Mouse (Mus musculus) forebrain, embryonic 15.5 days (tissue): ENCODE measurements around the gene Gm49380. TPM values are rescaled to one million over a fixed set of nuclear protein-coding genes. Genes with fewer than 3 reads are reported as not detected.
A peak's percentile ranks its signal among the peaks of the same experiment; 100 is the strongest.

Experiments used
- ATAC-seq: fragments of 200-750 bp; cut with Nextera tagmentation; replicated peaks from 2 replicates; pipeline ENCODE4 v1.8.0; 2017; ENCODE audit warnings: mild to moderate bottlenecking, moderate TSS enrichment, moderate library complexity
- H3K27ac ChIP-seq: fragments of 300-500 bp; sonication (generic); replicated peaks from 2 replicates; pipeline ENCODE4 v1.5.1; 2015; ENCODE audit warnings: mild to moderate bottlenecking, inconsistent platforms
- H3K27me3 ChIP-seq: fragments of 300-500 bp; sonication (generic); 2 replicates; pipeline ENCODE4 v1.6.1; 2015; ENCODE audit warnings: inconsistent platforms
- H3K36me3 ChIP-seq: fragments of 300-500 bp; sonication (generic); 2 replicates; pipeline ENCODE4 v1.6.1; 2015; ENCODE audit warnings: mild to moderate bottlenecking, inconsistent platforms
- H3K4me1 ChIP-seq: fragments of 300-500 bp; sonication (generic); 2 replicates; pipeline ENCODE4 v1.6.1; 2015; ENCODE audit warnings: inconsistent platforms
- H3K4me2 ChIP-seq: fragments of 300-500 bp; sonication (generic); replicated peaks from 2 replicates; pipeline ENCODE4 v1.6.1; 2015; ENCODE audit warnings: mild to moderate bottlenecking, inconsistent platforms
- H3K4me3 ChIP-seq: fragments of 300-500 bp; sonication (generic); 2 replicates; pipeline ENCODE4 v1.5.1; 2015; ENCODE audit warnings: mild to moderate bottlenecking, inconsistent platforms
- H3K9ac ChIP-seq: fragments of 300-500 bp; sonication (generic); replicated peaks from 2 replicates; pipeline ENCODE4 v1.6.1; 2015; ENCODE audit warnings: mild to moderate bottlenecking, inconsistent platforms
- H3K9me3 ChIP-seq: fragments of 300-500 bp; sonication (generic); 2 replicates; pipeline ENCODE4 v1.6.1; 2016; ENCODE audit warnings: inconsistent platforms
- WGBS: fragments of 180-500 bp; shearing (Covaris S2); methylation state at CpG from one replicate; pipeline ENCODE4 v1.1.7; 2015; ENCODE audit warnings: mixed read lengths; 5-methylcytosine and 5-hydroxymethylcytosine counted together
- polyA plus RNA-seq: library from polyadenylated mRNA; unstranded; fragments of >200 nt; fragmentation: Nextera tagmentation; extraction: Ambion mirVana; gene quantifications from 2 replicates; pipeline ENCODE4 v1.2.1, GENCODE M21; 2015

Gene Gm49380
- polyA plus RNA-seq, 1 experiment from 2014 or later, result 0.17 TPM

- Histone ChIP-seq H3K4me1 (peaks cover 23% of the 10 kb centered on the region), H3K4me3 (no peak overlapping the region), H3K27ac (no peak overlapping the region), H3K27me3 (peaks cover 18% of the 10 kb centered on the region), H3K36me3 (no peaks in the 10 kb centered on the region), H3K9me3 (no peaks in the 10 kb centered on the region), H3K4me2 (no peak overlapping the region), H3K9ac (no peak overlapping the region)
- WGBS, result 89% methylated on average over 12 of the region's 12 CpGs
- ATAC-seq, result no peak
These were observed 66.9 kb downstream of the Gm49380 start for GRCm38 (mm10) chr9:44046426-44046825.

DNA sequence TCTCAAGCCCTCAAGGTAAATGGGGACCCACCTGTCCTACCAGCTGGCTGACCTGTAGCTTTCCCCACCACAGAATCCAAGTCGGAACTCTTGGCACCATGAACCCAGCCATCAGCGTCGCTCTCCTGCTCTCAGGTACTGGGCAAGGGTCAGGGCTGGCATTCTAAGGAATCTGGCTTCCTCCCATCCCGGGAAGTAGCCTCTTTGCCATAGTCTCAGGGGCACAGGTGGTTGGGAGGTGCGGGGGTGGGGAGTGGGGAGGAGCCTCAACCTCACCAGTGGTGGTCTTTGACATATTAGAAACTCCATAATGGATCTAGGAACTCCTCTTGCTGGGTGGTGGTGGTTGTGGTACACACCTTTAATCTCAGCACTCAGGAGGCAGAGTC, 67.4 kb downstream of the Gm49380 start:
- no peak overlapping the region for H3K9ac ChIP-seq
- H3K9me3 ChIP-seq, result no peaks in the 10 kb centered on the region
- H3K36me3 ChIP-seq, result no peaks in the 10 kb centered on the region
- no peak overlapping the region for H3K4me2 ChIP-seq
- no peak overlapping the region for H3K27ac ChIP-seq
- no peak overlapping the region for H3K4me3 ChIP-seq
- peaks cover 23% of the 10 kb centered on the region for H3K4me1 ChIP-seq
- 83% methylated on average over 5 of the region's 5 CpGs for WGBS
- peaks cover 18% of the 10 kb centered on the region for H3K27me3 ChIP-seq
- no peak for ATAC-seq

DNA sequence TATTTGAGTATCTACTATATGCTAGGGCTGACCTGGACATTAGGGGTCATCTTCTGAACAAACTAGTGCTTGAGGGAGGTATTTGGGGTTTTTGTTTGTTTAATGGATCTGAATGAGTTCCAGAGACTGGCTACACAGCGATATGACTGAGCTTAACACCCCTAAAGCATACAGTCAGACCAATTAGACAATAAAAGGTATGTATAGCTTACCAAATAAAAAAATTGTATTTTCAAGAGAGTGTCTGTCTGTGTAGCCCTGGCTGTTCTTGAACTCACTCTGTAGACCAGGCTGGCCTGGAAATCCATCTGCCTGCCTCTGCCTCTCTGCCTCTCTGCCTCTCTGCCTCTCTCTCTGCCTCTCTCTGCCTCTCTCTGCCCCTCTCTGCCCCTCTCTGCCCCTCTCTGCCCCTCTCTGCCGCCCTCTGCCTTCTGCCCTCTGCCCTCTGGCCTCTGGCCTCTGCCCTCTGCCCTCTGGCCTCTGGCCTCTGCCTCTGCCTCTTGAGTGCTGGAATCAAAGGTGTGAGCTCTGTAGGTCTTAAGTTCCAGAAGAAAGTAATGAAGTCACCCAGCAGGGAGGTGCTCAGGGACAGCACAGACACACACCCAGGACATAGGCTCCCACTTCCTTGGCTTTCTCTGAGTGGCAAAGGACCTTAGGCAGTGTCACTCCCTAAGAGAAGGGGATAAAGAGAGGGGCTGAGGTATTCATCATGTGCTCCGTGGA, 68.0 kb downstream of the Gm49380 start:
- Histone ChIP-seq H3K4me2 (no peak overlapping the region), H3K27ac (no peak overlapping the region), H3K4me1 (peaks cover 23% of the 10 kb centered on the region), H3K4me3 (no peak overlapping the region), H3K9me3 (no peaks in the 10 kb centered on the region), H3K36me3 (no peaks in the 10 kb centered on the region), H3K27me3 (peaks cover 18% of the 10 kb centered on the region), H3K9ac (no peak overlapping the region)
- 74% methylated on average over 3 of the region's 3 CpGs for whole genome bisulfite sequencing
- ATAC-seq, result no peak

DNA sequence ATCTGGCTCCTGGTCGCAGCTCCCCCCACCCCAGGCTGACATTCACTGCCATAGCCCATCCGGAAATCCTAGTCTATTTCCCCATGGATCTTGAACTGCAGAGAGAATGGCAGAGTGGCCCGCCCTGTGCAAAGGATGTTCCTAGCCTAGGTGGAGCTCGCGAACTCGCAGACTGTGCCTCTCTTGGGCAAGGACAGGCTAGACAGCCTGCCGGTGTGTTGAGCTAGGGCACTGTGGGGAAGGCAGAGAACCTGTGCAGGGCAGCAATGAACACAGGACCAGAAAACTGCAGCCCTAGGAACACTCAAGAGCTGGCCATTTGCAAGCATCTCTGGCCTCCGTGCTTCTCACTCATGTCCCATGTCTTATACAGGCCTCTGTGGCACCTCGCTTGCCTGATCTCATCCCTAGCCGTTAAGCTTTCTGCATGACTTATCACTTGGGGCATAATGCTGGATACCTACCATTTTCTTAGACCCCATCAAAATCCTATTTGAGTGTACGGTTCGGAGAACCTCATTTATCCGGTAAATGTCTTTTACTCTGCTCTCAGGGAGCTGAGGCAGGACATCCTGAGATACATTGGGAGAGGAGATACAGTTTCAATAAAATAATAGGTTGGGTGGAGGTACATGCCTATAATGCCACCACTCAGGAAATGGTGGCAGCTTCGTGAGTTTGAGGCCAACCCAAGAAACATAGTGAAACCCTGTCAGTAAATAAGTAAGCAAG, 68.7 kb downstream of the Gm49380 start:
- H3K4me2 ChIP-seq, result peak overlapping the region; percentile 60
- 40% methylated on average over 14 of the region's 14 CpGs for WGBS
- ATAC-seq, result no peak
- no peak overlapping the region for H3K27ac ChIP-seq
- no peak overlapping the region for H3K9ac ChIP-seq
- peaks cover 18% of the 10 kb centered on the region for H3K27me3 ChIP-seq
- H3K36me3 ChIP-seq, result no peaks in the 10 kb centered on the region
- H3K4me1 ChIP-seq, result peaks cover 23% of the 10 kb centered on the region
- H3K9me3 ChIP-seq, result no peaks in the 10 kb centered on the region
- H3K4me3 ChIP-seq, result peak overlapping the region; percentile 39

GRCm38 (mm10) chr9:44043708-44044425, 69.4 kb downstream of the Gm49380 start:
- Histone ChIP-seq H3K4me2 (peak overlapping the region; percentile 60), H3K27ac (no peak overlapping the region), H3K27me3 (peaks cover 18% of the 10 kb centered on the region), H3K9ac (peak overlapping the region; percentile 34), H3K9me3 (no peaks in the 10 kb centered on the region), H3K4me1 (peaks cover 23% of the 10 kb centered on the region), H3K36me3 (no peaks in the 10 kb centered on the region), H3K4me3 (peak overlapping the region; percentile 39)
- 3% methylated on average over 23 of the region's 23 CpGs for WGBS
- ATAC-seq, result 0 out of 2 replicates have a peak, but pooled peaks have one; percentile 7

DNA sequence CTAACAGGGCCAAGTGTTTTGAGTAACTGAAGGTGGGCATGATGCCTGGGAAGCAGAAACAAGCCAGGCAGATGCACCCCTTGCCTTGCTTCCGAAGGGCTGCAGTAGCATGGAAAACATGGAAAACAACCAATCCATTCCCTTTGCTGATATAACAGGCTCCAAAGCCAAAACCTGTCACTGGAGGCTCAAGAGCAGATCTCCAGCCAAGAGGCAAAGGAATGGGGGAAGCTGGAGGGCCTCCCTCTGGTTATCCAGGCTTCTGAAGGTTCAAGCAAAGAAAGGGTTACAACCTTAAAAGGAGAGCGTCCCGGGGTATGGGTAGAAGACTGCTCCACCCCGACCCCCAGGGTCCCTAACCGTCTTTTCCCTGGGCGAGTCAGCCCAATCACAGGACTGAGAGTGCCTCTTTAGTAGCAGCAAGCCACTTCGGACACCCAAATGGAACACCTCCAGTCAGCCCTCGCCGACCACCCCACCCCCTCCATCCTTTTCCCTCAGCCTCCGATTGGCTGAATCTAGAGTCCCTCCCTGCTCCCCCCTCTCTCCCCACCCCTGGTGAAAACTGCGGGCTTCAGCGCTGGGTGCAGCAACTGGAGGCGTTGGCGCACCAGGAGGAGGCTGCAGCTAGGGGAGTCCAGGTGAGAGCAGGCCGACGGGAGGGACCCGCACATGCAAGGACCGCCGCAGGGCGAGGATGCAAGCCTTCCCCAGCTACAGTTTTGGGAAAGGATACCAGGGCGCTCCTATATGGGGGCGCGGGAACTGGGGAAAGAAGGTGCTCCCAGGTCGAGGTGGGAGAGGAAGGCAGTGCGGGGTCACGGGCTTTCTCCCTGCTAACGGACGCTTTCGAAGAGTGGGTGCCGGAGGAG, 70.2 kb downstream of the Gm49380 start, which contains the start of gene Thy1:
Gene Thy1 (plus strand): TSS at position 549 of the 872 bp plus-strand sequence.
- Histone ChIP-seq H3K27ac (no peak within 1 kb of the TSS), H3K4me2 (peak within 1 kb of the TSS; percentile 60), H3K36me3 (no peaks in the 10 kb centered on the region), H3K27me3 (peaks cover 18% of the 10 kb centered on the region), H3K4me1 (peaks cover 20% of the 10 kb centered on the region), H3K9ac (peak within 1 kb of the TSS; percentile 34), H3K4me3 (peak within 1 kb of the TSS; percentile 39), H3K9me3 (no peaks in the 10 kb centered on the region)
- ATAC-seq, result peak; percentile 75; the same call in 1 of the 2 replicates
- WGBS, result under 1% methylated on average over 29 of the region's 30 CpGs

- Histone ChIP-seq H3K4me3 (no peak overlapping the region), H3K9me3 (no peaks in the 10 kb centered on the region), H3K27ac (no peak overlapping the region), H3K4me1 (peaks cover 20% of the 10 kb centered on the region), H3K36me3 (no peaks in the 10 kb centered on the region), H3K4me2 (no peak overlapping the region), H3K9ac (no peak overlapping the region), H3K27me3 (peaks cover 18% of the 10 kb centered on the region)
- 90% methylated on average over 1 of the region's 1 CpGs for WGBS
- ATAC-seq, result no peak
These were observed 71.0 kb downstream of the Gm49380 start for GRCm38 (mm10) chr9:44042396-44042680.

DNA sequence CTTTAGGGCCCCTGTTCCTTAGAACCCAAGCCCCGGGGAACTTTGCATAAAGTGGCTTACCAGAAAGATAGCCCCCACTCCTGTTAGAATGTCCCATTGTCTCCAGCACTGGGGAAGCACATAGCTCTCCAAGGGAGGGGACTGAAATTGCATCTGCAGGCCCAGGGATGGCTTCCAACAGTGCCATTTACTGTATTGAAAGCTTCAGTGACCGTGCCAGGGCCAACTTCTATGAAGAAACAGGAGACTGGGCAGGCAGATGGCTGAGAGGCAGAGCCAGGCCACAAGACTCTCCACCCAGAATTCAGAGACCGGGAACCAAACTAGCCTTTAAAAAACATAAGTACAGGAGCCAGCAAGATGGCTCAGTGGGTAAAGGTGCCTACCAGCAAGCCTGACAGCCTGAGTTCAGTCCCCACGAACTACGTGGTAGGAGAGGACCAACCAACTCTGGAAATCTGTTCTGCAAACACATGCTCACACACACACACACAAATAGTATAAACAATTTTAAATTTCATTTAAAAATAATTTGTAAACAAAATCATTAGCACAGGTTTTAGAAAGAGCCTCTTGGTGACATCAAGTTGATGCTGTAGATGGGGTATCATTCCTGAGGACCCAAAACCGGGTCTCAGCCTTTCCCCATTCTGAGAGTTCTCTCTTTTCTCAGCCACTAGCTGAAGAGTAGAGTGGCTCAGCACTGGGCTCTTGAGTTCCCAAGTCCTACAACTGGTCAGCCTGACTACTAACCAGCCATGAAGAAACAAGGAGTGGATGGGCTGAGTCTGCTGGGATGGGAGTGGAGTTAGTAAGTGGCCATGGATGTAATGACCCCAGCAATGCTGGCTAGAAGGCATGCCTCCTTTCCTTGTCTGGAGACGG, 71.5 kb downstream of the Gm49380 start:
- Histone ChIP-seq H3K27ac (no peak overlapping the region; the same call in 1 of the 2 replicates), H3K9me3 (no peaks in the 10 kb centered on the region), H3K4me3 (no peak overlapping the region), H3K27me3 (peaks cover 18% of the 10 kb centered on the region), H3K4me2 (no peak overlapping the region), H3K4me1 (peaks cover 20% of the 10 kb centered on the region), H3K36me3 (no peaks in the 10 kb centered on the region), H3K9ac (no peak overlapping the region)
- ATAC-seq, result no peak
- WGBS, result 63% methylated on average over 7 of the region's 7 CpGs

DNA sequence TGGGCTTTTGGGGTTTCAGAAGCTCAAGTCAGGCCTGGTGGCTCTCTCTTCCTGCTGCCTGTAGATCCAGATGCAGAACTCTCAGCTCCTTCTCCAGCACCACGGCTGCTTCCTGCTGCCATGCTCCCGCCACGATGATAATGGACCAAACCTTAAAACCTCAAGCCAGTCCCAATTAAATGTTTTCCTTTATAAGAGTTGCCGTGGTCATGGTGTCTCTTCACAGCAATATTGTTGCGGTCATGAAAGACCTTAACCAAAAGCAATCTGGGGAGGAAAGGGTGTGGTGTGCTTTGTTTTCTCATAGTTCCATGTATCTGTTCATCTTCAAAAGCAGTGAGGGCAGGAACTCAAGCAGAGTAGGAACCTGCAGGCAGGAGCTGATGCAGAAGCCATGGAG, 76.2 kb downstream of the Gm49380 start:
- Histone ChIP-seq H3K4me1 (peaks cover 1% of the 10 kb centered on the region), H3K36me3 (no peaks in the 10 kb centered on the region), H3K4me2 (no peak overlapping the region), H3K9me3 (no peaks in the 10 kb centered on the region), H3K4me3 (no peak overlapping the region), H3K27ac (no peak overlapping the region), H3K27me3 (0 out of 2 replicates have a peak, but pooled peaks cover 2% of the 10 kb centered on the region), H3K9ac (no peak overlapping the region)
- WGBS, result 91% methylated on average over 5 of the region's 5 CpGs
- ATAC-seq, result no peak

- Histone ChIP-seq H3K9me3 (no peaks in the 10 kb centered on the region), H3K4me1 (no peaks in the 10 kb centered on the region), H3K36me3 (no peaks in the 10 kb centered on the region), H3K9ac (no peak overlapping the region), H3K4me3 (no peak overlapping the region), H3K27ac (no peak overlapping the region), H3K27me3 (no peaks in the 10 kb centered on the region), H3K4me2 (no peak overlapping the region)
- no peak for ATAC-seq
- 75% methylated on average over 13 of the region's 13 CpGs for WGBS
These were observed 79.2 kb downstream of the Gm49380 start for GRCm38 (mm10) chr9:44033957-44034727.
